Mouse (Mus musculus) gastrocnemius, postnatal 36 days (tissue): ENCODE results near the gene 2010111I01Rik. TPM values are rescaled to one million over a fixed set of nuclear protein-coding genes. Genes with fewer than 3 reads are reported as not detected.

Source experiments
- DNase-seq, 2 experiments: peaks; one replicate each; pipeline ENCODE4 v3.0.0; 2022
- intact Hi-C: fragments of 180-260 bp; cut with DNase I; formaldehyde crosslinking; loops from one replicate; pipeline ENCODE4 v1.15.1; 2025
- total RNA-seq, 2 experiments: library from RNA; stranded (reverse); gene quantifications; 2 replicates each; pipeline ENCODE4 v1.2.3; 2021

Gene 2010111I01Rik
- total RNA-seq, 2 experiments from 2014 or later, result 62.5 to 70.3 TPM

DNA sequence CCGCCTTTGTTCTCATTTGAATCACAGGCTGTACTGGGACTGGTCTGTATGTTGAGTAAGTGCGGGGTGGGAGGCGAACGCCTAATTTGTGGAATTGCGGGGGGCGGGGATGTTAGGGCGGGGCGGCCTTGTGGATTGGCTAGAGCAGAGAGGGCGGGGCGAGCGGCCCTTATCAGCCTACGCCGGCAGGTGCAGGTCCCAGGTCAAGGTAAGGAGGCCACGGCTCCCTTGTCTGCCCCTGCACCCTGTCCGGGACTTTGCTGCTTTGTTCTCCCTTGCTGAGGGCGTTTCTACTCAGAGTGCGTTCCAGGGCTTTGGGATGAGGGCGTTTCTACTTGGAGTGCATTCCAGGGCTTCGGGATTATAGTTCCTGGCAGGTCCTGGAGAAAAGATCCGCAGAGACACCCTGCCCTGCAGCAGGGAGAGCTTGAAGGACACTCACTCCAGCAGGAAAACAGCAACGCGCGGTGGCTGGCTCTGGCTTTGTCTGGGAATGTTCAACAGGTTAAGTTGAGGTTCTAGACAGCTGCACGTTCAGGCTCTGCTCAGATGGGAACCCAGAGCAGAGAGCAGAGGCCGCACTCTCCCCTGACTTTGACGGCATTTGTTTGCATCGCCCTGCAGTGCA is 308.0 kb downstream of the 2010111I01Rik start:
- DNase-seq, result peak; percentile 56 to 66
- intact Hi-C loops, result no loop called here

DNA sequence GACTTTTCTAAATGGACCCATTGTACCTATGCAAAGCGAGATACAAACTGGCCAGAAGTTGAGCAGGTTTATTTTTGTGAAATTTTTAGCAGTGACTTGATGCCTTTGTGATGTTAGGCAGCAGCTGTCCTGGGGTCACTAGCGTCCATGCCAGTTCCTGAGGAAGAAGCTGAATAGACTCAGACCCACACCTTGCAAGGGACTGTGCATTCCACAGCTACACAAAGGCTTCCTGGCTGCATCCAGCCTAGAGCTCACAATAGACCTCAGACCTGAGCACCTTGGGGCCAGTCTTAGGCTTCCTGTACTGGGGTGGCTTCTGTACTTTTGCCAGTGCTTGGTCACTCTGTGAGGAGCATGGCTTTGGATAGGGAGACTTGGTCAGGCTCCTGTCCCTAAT is 309.2 kb downstream of the 2010111I01Rik start:
- no peak for DNase-seq
- intact Hi-C loops, result no loop called here

- intact Hi-C loops, result loop anchor here (5.0 kb wide), 1 partner anchor 32 kb away; no protein-coding TSS in a partner anchor
- no peak for DNase-seq
Observed at GRCm38 (mm10) chr13:63274488-63275166, 309.9 kb downstream of the 2010111I01Rik start.

GRCm38 (mm10) chr13:63276389-63276788 is 311.7 kb downstream of the 2010111I01Rik start:
- intact Hi-C loops, result loop anchor here (5.0 kb wide), 1 partner anchor 34 kb away; no protein-coding TSS in a partner anchor
- DNase-seq, result no peak

DNA sequence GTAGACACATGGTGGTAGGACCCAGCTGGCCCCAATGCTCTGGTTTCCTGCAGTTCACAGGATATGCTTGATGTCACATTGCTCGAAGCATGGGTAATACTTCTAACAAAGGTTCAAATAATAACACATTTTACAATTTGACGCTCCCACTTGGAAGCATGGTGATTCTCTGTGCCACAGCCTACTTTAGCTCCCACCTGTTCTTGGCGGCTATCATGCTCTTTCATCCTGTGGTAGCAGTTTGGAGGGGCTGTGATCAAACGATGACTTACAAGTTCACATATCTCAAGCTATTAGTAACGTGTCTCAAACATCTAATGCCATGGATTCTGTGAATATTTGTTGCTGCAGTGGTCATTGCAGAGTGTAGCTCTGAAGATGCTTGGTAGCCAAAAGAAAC is 312.6 kb downstream of the 2010111I01Rik start:
- intact Hi-C loops, result loop anchor here (5.0 kb wide), 1 partner anchor 35 kb away; no protein-coding TSS in a partner anchor
- DNase-seq, result no peak

- DNase-seq, result no peak
- intact Hi-C loops, result loop anchor here (5.0 kb wide), 1 partner anchor 36 kb away; no protein-coding TSS in a partner anchor
Observed at GRCm38 (mm10) chr13:63278141-63278631, 313.5 kb downstream of the 2010111I01Rik start.

GRCm38 (mm10) chr13:63278796-63279475 is 314.2 kb downstream of the 2010111I01Rik start:
- intact Hi-C loops, result loop anchor here (5.0 kb wide), 1 partner anchor 37 kb away; no protein-coding TSS in a partner anchor
- DNase-seq, result no peak

DNA sequence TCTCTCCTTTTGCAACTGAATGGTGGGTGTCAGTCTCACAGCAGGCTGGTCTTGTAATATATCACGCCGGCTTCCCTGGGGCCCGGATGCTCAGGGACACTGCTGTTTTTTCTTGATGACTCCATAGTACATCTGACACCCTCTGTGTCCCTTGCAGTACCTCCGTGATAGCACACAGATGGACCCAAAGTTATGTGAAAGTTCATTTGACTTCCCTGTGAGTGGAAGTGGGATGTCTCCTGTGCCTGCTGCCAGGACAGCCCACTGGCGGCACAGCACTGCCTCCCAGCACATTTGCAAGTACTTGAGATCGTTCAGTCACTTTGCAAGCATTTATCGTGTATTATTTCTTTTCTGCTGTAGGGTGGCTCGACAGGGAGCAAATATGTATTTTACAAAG is 315.1 kb downstream of the 2010111I01Rik start:
- no peak for DNase-seq
- intact Hi-C loops, result loop anchor here (5.0 kb wide), 1 partner anchor 38 kb away; no protein-coding TSS in a partner anchor

DNA sequence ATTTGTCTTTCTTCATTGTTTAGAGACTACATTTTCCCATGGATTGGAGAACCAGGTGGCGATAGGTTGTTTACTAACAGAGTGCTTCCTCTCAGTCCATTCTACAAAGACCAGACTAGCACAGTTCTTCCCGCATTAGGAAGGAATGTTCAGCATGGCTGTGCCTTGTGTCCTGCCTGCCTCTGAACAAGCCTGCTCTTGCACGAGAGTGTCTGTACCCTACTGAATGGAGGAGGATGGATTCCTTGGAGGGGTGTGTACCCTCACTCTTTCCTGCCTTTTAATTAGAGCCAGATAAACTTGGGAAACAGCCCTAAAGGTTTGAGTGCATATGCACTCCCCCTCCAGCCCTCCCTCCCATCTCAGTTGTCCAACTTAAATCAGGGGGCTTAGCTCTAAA is 315.7 kb downstream of the 2010111I01Rik start:
- DNase-seq, result no peak
- intact Hi-C loops, result no loop called here

- intact Hi-C loops, result no loop called here
- DNase-seq, result no peak
Observed at GRCm38 (mm10) chr13:63281206-63281605, 316.5 kb downstream of the 2010111I01Rik start.

- intact Hi-C loops, result no loop called here
- DNase-seq, result no peak
Observed at GRCm38 (mm10) chr13:63283236-63283635, 318.5 kb downstream of the 2010111I01Rik start.

DNA sequence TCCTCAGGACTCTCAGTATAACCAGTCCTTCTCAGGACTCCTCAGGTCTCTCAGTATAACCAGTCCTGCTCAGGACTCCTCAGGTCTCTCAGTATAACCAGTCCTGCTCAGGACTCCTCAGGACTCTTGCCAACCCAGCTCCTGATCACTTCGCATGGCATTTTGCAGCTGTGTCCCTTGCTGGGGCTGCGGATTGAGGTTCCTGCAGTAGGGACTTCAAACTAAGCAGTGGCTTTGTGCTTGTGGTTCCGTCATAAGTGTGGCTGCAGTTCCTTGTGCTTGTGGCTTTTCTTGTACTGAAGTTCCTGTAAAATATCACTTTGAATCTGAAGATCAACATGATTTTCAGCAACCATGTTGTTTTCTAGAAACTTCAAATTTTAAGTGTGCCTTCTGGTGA is 320.1 kb downstream of the 2010111I01Rik start:
- DNase-seq, result no peak
- intact Hi-C loops, result no loop called here

DNA sequence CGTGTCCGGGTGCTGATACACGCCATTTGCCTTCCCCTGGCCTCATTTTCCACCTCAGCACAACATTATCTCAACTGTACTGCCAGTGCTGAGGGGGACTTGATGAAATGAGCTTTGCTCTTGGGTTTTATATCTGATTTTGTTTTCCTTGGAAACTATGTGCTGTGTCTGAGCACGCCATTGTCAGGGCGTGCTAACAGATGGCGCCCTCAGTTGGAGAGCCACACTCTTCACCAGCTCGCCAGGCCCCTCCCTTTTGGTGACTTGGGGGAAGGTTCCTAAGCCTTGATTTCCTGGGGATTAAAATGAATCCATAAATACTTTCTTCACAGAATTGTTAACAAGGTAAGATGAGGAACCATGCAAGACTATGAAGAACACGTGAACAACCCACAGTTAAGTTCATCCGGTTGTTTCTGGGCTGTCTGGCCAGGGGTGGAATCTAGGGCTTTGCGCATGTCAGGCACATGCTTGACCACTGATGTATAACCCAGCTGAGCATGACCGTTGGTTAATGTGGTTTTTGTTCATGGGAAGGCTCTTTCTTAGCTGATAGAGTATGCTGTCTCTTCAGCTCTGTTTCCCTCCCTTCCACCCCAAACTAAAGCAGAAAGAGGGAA is 321.9 kb downstream of the 2010111I01Rik start:
- DNase-seq, result no peak
- intact Hi-C loops, result no loop called here

- intact Hi-C loops, result no loop called here
- DNase-seq, result no peak
Observed at GRCm38 (mm10) chr13:63289152-63289551, 324.5 kb downstream of the 2010111I01Rik start.

DNA sequence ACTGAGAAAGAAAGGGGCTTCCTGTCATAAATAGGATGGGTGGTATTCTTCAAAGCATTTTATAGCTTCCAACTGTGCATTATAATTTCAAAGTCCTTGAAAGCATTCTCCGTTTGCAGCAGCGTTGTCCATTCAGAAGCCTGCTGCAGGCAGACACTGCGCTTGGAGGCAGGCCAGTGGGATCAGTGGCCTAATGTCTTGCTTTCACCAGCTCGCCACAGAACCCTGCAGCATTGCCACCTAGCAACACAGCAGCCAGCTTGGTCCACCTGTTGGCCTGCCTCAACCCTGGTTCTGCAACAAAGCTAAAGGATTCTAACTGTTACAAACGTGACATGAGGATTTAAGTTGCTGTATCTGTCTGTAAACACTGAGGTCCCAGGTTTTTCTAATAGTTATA is 325.0 kb downstream of the 2010111I01Rik start:
- intact Hi-C loops, result no loop called here
- no peak for DNase-seq

- intact Hi-C loops, result no loop called here
Observed at GRCm38 (mm10) chr13:63290126-63290525, 325.4 kb downstream of the 2010111I01Rik start.

DNA sequence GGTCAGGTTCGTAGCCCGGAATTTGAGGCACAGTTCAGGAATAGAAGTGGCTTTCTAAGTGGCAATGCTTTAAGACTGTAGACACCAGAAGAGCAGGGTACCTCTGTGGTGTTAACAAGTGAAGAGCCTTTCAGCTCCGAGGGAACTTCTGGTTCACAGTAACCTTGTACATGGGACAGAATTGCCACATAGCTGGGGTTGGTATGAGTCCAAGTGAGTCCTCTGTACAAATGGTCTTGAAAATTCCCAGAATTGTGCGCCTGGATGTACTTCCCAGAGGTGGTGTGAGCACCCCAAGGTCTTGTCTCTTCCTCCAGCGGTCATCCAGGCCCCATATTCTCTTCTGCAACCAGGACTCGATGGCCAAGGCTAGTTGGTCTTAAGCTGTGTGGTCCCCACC is 326.3 kb downstream of the 2010111I01Rik start:
- intact Hi-C loops, result no loop called here
- no peak for DNase-seq

More at GRCm38 (mm10) chr13:63290126-63290525, 325.4 kb downstream of the 2010111I01Rik start:
- DNase-seq, result no peak

- no peak for DNase-seq
- intact Hi-C loops, result no loop called here
Observed at GRCm38 (mm10) chr13:63293647-63294046, 329.0 kb downstream of the 2010111I01Rik start.

DNA sequence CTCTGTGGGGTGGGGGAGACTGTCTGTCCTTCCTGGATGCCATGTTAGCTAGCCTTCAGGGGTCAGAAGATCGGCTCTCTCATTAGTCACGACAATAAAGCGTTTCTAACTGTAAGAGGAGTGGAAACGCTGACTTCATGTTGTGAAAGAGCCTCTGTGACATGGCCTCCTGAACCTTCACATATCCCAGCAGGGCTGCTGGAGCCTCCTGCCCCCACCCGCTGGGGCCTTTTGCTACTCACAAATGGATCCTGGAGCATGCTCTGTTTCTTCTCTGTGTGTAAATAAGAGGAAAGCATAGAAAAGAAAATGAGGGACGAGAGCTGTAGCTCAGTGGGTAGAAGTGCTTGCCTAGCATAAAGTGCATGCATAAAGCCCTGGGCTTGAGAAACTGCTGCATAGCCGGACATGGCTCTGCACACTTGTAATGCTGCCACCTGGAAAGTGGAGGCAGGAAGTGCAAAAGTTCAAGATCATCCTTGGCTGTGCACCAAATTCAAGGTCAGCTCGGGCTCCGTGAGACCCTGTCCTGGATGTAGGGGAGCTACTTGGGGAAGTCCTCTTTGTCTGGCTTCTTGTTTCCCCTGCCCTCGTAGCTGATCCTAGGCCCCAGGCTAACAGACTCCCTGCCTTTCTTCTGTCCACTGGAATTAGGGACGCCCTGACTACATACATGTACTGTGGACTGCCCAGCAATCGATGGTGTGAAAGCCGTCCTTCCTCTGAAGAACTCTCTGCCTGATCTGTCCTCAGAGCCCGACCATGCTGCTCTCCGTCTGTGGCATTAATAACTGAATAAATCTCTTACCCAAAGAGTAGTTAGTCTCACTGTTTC is 329.9 kb downstream of the 2010111I01Rik start:
- intact Hi-C loops, result no loop called here
- no peak for DNase-seq

DNA sequence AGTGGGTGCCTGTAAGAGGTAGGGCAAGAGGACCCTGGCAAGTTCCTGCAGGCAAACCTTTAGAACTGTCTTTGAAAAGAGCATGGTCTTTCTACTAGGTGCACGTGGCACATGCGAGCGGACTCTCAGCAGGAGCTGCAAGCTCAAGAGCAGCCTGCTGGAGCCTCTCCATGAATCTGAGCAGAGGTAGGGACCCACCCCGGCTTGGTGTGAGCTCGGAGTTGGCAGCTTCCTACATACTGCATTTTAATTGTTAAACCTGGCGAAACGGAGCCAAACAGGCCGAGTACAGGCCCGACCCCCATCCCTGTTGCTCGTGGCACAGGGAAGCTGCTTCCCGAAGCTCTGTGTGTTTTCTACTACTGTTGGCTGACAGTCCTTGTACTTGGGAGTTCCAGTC is 331.6 kb downstream of the 2010111I01Rik start:
- no peak for DNase-seq
- intact Hi-C loops, result no loop called here
